Mouse (Mus musculus): ENCODE results near the gene Olfr1501. TPM values are rescaled to one million over a fixed set of nuclear protein-coding genes. Genes with fewer than 3 reads are reported as not detected.

Olfr1501 gene
- polyA plus RNA-seq, 1 experiment from 2014 or later: not detected

Other genes with a start within 250 kb of the Olfr1501 start
- gene Olfr1487, start 233.3 kb downstream of the Olfr1501 start, polyA plus RNA-seq (2016; fragmentation: Nextera tagmentation; extraction: Ambion mirVana): not detected in 2 replicates
- gene Olfr1489, start 219.1 kb downstream of the Olfr1501 start, polyA plus RNA-seq (2016; fragmentation: Nextera tagmentation; extraction: Ambion mirVana): not detected in 2 replicates
- gene Olfr1490, start 199.6 kb downstream of the Olfr1501 start, polyA plus RNA-seq (2016; fragmentation: Nextera tagmentation; extraction: Ambion mirVana): not detected in 2 replicates
- not detected in 2 replicates for gene Olfr1491, start 153.4 kb downstream of the Olfr1501 start, polyA plus RNA-seq (2016; fragmentation: Nextera tagmentation; extraction: Ambion mirVana)
- not detected in 2 replicates for gene Olfr1493-ps1, start 127.4 kb downstream of the Olfr1501 start, polyA plus RNA-seq (2016; fragmentation: Nextera tagmentation; extraction: Ambion mirVana)
- gene Olfr1494, start 111.0 kb downstream of the Olfr1501 start, polyA plus RNA-seq (2016; fragmentation: Nextera tagmentation; extraction: Ambion mirVana): not detected in 2 replicates
- gene Olfr1495, start 86.1 kb downstream of the Olfr1501 start, polyA plus RNA-seq (2016; fragmentation: Nextera tagmentation; extraction: Ambion mirVana): not detected in 2 replicates
- gene Olfr1496, start 72.8 kb downstream of the Olfr1501 start, polyA plus RNA-seq (2016; fragmentation: Nextera tagmentation; extraction: Ambion mirVana): not detected in 2 replicates
- gene Olfr1497, start 52.5 kb downstream of the Olfr1501 start, polyA plus RNA-seq (2016; fragmentation: Nextera tagmentation; extraction: Ambion mirVana): not detected in 2 replicates
- gene Olfr1499, start 31.2 kb downstream of the Olfr1501 start, polyA plus RNA-seq (2016; fragmentation: Nextera tagmentation; extraction: Ambion mirVana): not detected in 2 replicates
- gene Olfr1500, start 20.2 kb downstream of the Olfr1501 start, polyA plus RNA-seq (2016; fragmentation: Nextera tagmentation; extraction: Ambion mirVana): not detected in 2 replicates
- not detected in 2 replicates for gene Olfr1502, start 11.1 kb upstream of the Olfr1501 start, polyA plus RNA-seq (2016; fragmentation: Nextera tagmentation; extraction: Ambion mirVana)
- gene Olfr1504, start 47.2 kb upstream of the Olfr1501 start, polyA plus RNA-seq (2016; fragmentation: Nextera tagmentation; extraction: Ambion mirVana): not detected in 2 replicates
- not detected in 2 replicates for gene Olfr1505, start 62.8 kb upstream of the Olfr1501 start, polyA plus RNA-seq (2016; fragmentation: Nextera tagmentation; extraction: Ambion mirVana)

Data from embryonic facial prominence, embryonic 10.5 days (tissue).